Mouse (Mus musculus) heart, embryonic 16.5 days (tissue): ENCODE data around the gene Gm9857. TPM values are rescaled to one million over a fixed set of nuclear protein-coding genes. Genes with fewer than 3 reads are reported as not detected.

ENCODE experiments used
- ATAC-seq: fragments of 200-750 bp; cut with Nextera tagmentation; replicated peaks from 2 replicates; pipeline ENCODE4 v1.8.0; 2017; ENCODE audit warnings: moderate number of reproducible peaks; ENCODE audit not compliant: insufficient read depth, low FRiP score; ENCODE audit errors: extremely low read depth
- H3K27ac ChIP-seq: fragments of 300-500 bp; sonication (generic); 2 replicates; pipeline ENCODE4 v1.5.1; 2014; ENCODE audit warnings: mild to moderate bottlenecking, low read length, control low read depth, moderate library complexity
- H3K27me3 ChIP-seq: fragments of 300-500 bp; sonication (generic); 2 replicates; pipeline ENCODE4 v1.6.1; 2014; ENCODE audit warnings: low read length, mixed read lengths; ENCODE audit not compliant: control insufficient read depth, insufficient read depth
- H3K36me3 ChIP-seq: fragments of 300-500 bp; sonication (generic); 2 replicates; pipeline ENCODE4 v1.6.1; 2014; ENCODE audit not compliant: control insufficient read depth, insufficient read depth
- H3K4me1 ChIP-seq: fragments of 300-500 bp; sonication (generic); 2 replicates; pipeline ENCODE4 v1.6.1; 2014; ENCODE audit warnings: low read length, mixed read lengths; ENCODE audit not compliant: control insufficient read depth, insufficient read depth
- H3K4me2 ChIP-seq: fragments of 300-500 bp; sonication (generic); 2 replicates; pipeline ENCODE4 v1.6.1; 2014; ENCODE audit warnings: low read depth, mild to moderate bottlenecking, control low read depth, low read length
- H3K4me3 ChIP-seq: fragments of 300-500 bp; sonication (generic); 2 replicates; pipeline ENCODE4 v1.5.1; 2014; ENCODE audit warnings: mild to moderate bottlenecking, control low read depth, low read length
- H3K9ac ChIP-seq: fragments of 300-500 bp; sonication (generic); 2 replicates; pipeline ENCODE4 v1.6.1; 2014; ENCODE audit warnings: low read length, control low read depth
- H3K9me3 ChIP-seq: fragments of 300-500 bp; sonication (generic); replicated peaks from 2 replicates; pipeline ENCODE4 v1.6.1; 2016; ENCODE audit warnings: low read length; ENCODE audit not compliant: control insufficient read depth
- WGBS: fragments of 180-500 bp; shearing (Covaris S2); extraction: QIAGEN DNeasy Blood & Tissue Kit; methylation state at CpG from one replicate; pipeline ENCODE4 v1.1.7; 2014; 5-methylcytosine and 5-hydroxymethylcytosine counted together
- polyA plus RNA-seq: library from polyadenylated mRNA; unstranded; fragments of >200 nt; fragmentation: Nextera tagmentation; extraction: Ambion mirVana; gene quantifications from 2 replicates; pipeline ENCODE4 v1.2.1, GENCODE M21; 2015

The Gm9857 gene
- polyA plus RNA-seq, 1 experiment from 2014 or later: not detected

- no peaks in the 10 kb centered on the region for H3K4me1 ChIP-seq
- ATAC-seq: no peak
- H3K4me2 ChIP-seq: no peak overlapping the region
- 0 out of 2 replicates have a peak, but pooled peaks cover 3% of the 10 kb centered on the region for H3K36me3 ChIP-seq
- no peaks in the 10 kb centered on the region for H3K9me3 ChIP-seq
- H3K27ac ChIP-seq: no peak overlapping the region
- 89% methylated on average over 3 of the region's 3 CpGs for WGBS
- no peak overlapping the region for H3K9ac ChIP-seq
- no peak overlapping the region for H3K4me3 ChIP-seq
- no peaks in the 10 kb centered on the region for H3K27me3 ChIP-seq
These were observed 25.8 kb upstream of the Gm9857 start for GRCm38 (mm10) chr3:108966051-108966450.

- Histone ChIP-seq H3K4me2 (no peak overlapping the region), H3K9ac (no peak overlapping the region), H3K27me3 (no peaks in the 10 kb centered on the region), H3K4me3 (no peak overlapping the region), H3K27ac (no peak overlapping the region), H3K36me3 (0 out of 2 replicates have a peak, but pooled peaks cover 3% of the 10 kb centered on the region), H3K9me3 (no peaks in the 10 kb centered on the region), H3K4me1 (no peaks in the 10 kb centered on the region)
- 73% methylated on average over 7 of the region's 7 CpGs for WGBS
- ATAC-seq: no peak
These were observed 24.3 kb upstream of the Gm9857 start for GRCm38 (mm10) chr3:108964361-108965044.

DNA sequence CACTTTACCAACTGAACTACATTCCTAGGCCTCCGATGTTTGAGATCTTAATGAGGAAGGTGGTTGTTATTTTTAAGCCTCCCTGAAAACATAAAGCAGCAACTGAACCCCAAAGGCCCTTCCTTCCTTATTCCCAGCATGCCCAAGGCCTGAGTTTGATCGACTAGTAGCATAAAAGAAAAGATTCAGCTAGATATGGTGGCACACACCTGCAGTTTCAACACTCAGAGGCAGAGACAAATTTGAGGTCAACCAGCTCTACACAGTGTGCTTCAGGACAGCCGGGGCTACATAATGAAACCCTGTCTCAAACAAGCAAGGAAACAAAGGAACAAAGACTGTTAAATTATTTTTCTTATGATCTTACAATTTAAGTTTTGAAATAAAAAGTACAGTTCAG lies 23.5 kb upstream of the Gm9857 start:
- no peaks in the 10 kb centered on the region for H3K27me3 ChIP-seq
- no peak for ATAC-seq
- H3K36me3 ChIP-seq: 0 out of 2 replicates have a peak, but pooled peaks cover 3% of the 10 kb centered on the region
- H3K4me2 ChIP-seq: no peak overlapping the region
- H3K4me1 ChIP-seq: no peaks in the 10 kb centered on the region
- H3K27ac ChIP-seq: no peak overlapping the region
- H3K9ac ChIP-seq: no peak overlapping the region
- WGBS: 67% methylated on average over 3 of the region's 3 CpGs
- H3K4me3 ChIP-seq: no peak overlapping the region
- no peaks in the 10 kb centered on the region for H3K9me3 ChIP-seq

GRCm38 (mm10) chr3:108963278-108963677 lies 23.0 kb upstream of the Gm9857 start:
- Histone ChIP-seq H3K36me3 (0 out of 2 replicates have a peak, but pooled peaks cover 3% of the 10 kb centered on the region), H3K27me3 (no peaks in the 10 kb centered on the region), H3K4me1 (no peaks in the 10 kb centered on the region), H3K9me3 (no peaks in the 10 kb centered on the region), H3K4me3 (no peak overlapping the region), H3K4me2 (no peak overlapping the region), H3K27ac (no peak overlapping the region), H3K9ac (no peak overlapping the region)
- WGBS: 52% methylated on average over 3 of the region's 3 CpGs
- ATAC-seq: no peak

DNA sequence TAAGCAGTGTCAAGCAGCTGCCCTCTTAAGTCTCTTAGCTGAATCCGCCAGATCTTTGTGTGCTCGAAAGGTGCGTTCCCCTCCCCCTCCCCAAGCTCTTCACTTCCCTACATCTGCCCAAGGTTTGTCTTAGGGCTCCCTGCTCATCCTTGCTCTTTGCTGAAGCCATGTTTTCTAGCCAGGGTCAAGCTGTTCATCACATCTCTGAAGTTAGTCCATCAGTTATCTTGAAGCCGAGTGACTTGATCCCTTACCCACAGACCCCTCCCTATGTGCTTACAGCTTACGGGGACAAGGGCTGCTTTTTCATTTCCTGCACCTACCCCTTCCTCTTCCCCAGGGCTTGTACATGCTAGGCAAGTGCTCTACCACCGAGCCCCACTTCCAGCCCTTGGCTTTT lies 21.4 kb upstream of the Gm9857 start:
- H3K4me1 ChIP-seq: no peaks in the 10 kb centered on the region
- 47% methylated on average over 6 of the region's 6 CpGs for WGBS
- H3K27me3 ChIP-seq: no peaks in the 10 kb centered on the region
- no peak overlapping the region for H3K9ac ChIP-seq
- ATAC-seq: no peak
- no peaks in the 10 kb centered on the region for H3K9me3 ChIP-seq
- peak overlapping the region; percentile 13; the same call in 1 of the 2 replicates for H3K4me2 ChIP-seq
- no peak overlapping the region for H3K4me3 ChIP-seq
- no peak overlapping the region for H3K27ac ChIP-seq
- 0 out of 2 replicates have a peak, but pooled peaks cover 3% of the 10 kb centered on the region for H3K36me3 ChIP-seq

DNA sequence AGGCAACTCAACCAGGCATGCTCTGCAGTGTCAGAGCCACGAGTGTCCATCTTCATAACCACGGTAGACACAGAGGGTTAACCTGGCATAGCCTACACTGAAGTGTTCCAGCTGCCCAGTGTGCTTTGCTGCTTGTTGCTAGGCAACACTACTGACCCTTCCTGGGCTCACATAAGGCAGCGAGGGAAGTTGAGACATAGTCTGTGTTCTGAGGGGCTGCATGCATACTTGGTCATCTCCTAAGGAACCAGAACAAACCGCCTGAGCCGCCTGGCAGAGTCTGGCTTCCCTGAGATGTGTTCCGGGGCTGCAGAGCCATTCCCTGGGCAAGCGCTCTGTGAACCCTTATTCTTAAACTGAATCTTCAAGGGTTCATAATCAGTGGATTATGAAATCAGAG lies 21.0 kb upstream of the Gm9857 start:
- Histone ChIP-seq H3K4me3 (0 out of 2 replicates have a peak overlapping the region, but pooled peaks have one; percentile 2), H3K9ac (no peak overlapping the region), H3K27me3 (no peaks in the 10 kb centered on the region), H3K4me2 (peak overlapping the region; percentile 13; the same call in 1 of the 2 replicates), H3K27ac (no peak overlapping the region), H3K4me1 (no peaks in the 10 kb centered on the region), H3K9me3 (no peaks in the 10 kb centered on the region), H3K36me3 (0 out of 2 replicates have a peak, but pooled peaks cover 3% of the 10 kb centered on the region)
- 41% methylated on average over 7 of the region's 7 CpGs for WGBS
- ATAC-seq: no peak

DNA sequence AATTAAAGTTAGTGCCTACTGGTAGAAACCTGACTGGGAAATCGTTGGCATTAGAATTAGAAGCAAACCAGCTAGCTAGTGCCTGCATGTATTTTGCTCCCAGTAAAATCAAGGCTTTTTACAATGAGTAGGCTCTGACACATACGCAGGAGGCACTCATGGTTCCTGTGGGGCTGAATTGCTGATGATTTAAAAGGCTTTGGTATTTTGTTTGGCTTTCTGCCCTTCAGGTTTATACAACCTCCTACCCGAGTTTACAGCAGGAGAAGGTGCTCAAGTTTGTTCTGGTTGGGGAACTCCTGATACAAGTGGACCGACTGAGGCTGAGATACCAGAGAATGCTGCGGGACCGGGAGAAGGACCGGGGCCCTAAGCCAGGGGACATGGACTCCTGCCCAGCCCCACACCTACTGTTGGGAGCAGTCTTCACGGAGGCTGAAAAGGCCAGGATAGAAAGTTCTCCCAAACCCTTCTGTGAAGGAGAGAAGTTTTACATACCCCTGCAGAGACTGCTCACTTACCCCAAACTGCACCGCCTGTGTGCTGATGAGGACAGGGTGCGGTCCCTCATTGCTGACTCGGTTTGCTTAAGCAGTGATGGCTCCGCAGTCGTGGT lies 19.5 kb upstream of the Gm9857 start:
- no peak overlapping the region for H3K27ac ChIP-seq
- H3K4me2 ChIP-seq: no peak overlapping the region
- no peak for ATAC-seq
- no peaks in the 10 kb centered on the region for H3K9me3 ChIP-seq
- no peak overlapping the region for H3K9ac ChIP-seq
- H3K36me3 ChIP-seq: 0 out of 2 replicates have a peak, but pooled peaks cover 3% of the 10 kb centered on the region
- H3K27me3 ChIP-seq: no peaks in the 10 kb centered on the region
- H3K4me1 ChIP-seq: no peaks in the 10 kb centered on the region
- H3K4me3 ChIP-seq: no peak overlapping the region
- 70% methylated on average over 13 of the region's 13 CpGs for WGBS

- Histone ChIP-seq H3K27ac (no peak overlapping the region), H3K36me3 (no peaks in the 10 kb centered on the region), H3K9ac (no peak overlapping the region), H3K4me3 (no peak overlapping the region), H3K4me1 (no peaks in the 10 kb centered on the region), H3K9me3 (no peaks in the 10 kb centered on the region), H3K4me2 (no peak overlapping the region), H3K27me3 (no peaks in the 10 kb centered on the region)
- no peak for ATAC-seq
These were observed 17.7 kb upstream of the Gm9857 start for GRCm38 (mm10) chr3:108957976-108958375.

DNA sequence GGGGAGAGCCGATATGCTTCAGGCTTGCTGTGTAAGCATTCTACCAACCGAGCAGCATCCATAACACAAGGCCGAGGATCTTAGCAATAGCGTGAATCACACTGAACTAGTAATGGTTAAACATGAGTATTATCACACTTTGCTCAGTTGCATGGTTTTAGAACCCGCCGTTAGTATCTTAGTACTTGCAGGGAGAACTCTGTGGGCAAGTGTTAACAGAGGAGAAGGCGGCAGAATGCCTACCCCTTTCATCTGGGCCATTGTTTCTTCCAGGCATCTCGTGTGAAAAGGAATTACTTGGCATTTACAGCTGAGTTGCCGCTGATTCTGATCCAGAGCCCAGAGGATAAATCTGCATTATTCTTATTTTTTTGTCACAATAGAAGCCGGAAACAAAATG lies 751 bp upstream of the Gm9857 start:
- H3K27ac ChIP-seq: no peak overlapping the region
- H3K4me3 ChIP-seq: no peak overlapping the region
- H3K27me3 ChIP-seq: peaks cover 2% of the 10 kb centered on the region; the same call in 1 of the 2 replicates
- H3K9me3 ChIP-seq: no peaks in the 10 kb centered on the region
- WGBS: 79% methylated on average over 10 of the region's 10 CpGs
- no peaks in the 10 kb centered on the region for H3K36me3 ChIP-seq
- no peak for ATAC-seq
- no peak overlapping the region for H3K4me2 ChIP-seq
- H3K4me1 ChIP-seq: no peaks in the 10 kb centered on the region
- no peak overlapping the region for H3K9ac ChIP-seq
